Mouse (Mus musculus): Measurements from ENCODE around the gene Elfn2. TPM values are rescaled to one million over a fixed set of nuclear protein-coding genes. Genes with fewer than 3 reads are reported as not detected.

The Elfn2 gene
- polyA plus RNA-seq, 1 experiment from 2014 or later: 2.4 TPM

GRCm38 (mm10) chr15:78719416-78719815, 845 bp upstream of the Elfn2 start:
- H3K9ac ChIP-seq: no peak overlapping the region
- H3K27me3 ChIP-seq: peaks cover 72% of the 10 kb centered on the region
- peaks cover 37% of the 10 kb centered on the region for H3K4me1 ChIP-seq
- H3K27ac ChIP-seq: no peak overlapping the region
- peak; percentile 11; the same call in 1 of the 2 replicates for ATAC-seq (ENCODE audit: low FRiP score)
- WGBS: 4% methylated on average over 14 of the region's 14 CpGs
- no peak overlapping the region for H3K4me2 ChIP-seq (replicated peaks)
- H3K4me3 ChIP-seq: peak overlapping the region; percentile 47; the same call in 1 of the 2 replicates
- H3K9me3 ChIP-seq (replicated peaks): no peaks in the 10 kb centered on the region
- no peaks in the 10 kb centered on the region for H3K36me3 ChIP-seq

- Histone ChIP-seq H3K9ac (no peak overlapping the region), H3K9me3 (replicated peaks) (no peaks in the 10 kb centered on the region), H3K27ac (no peak overlapping the region), H3K36me3 (no peaks in the 10 kb centered on the region), H3K4me1 (peaks cover 59% of the 10 kb centered on the region), H3K4me3 (peak overlapping the region; percentile 47), H3K4me2 (replicated peaks) (peak overlapping the region; percentile 71), H3K27me3 (peaks cover 90% of the 10 kb centered on the region)
- 54% methylated on average over 13 of the region's 13 CpGs for WGBS
- no peak for ATAC-seq (ENCODE audit: low FRiP score)
These were observed 1.6 kb downstream of the Elfn2 start for GRCm38 (mm10) chr15:78716936-78717335.

GRCm38 (mm10) chr15:78715856-78716255, 2.7 kb downstream of the Elfn2 start:
- Histone ChIP-seq H3K27ac (no peak overlapping the region), H3K27me3 (peaks cover 99% of the 10 kb centered on the region), H3K9ac (no peak overlapping the region), H3K36me3 (no peaks in the 10 kb centered on the region), H3K9me3 (replicated peaks) (no peaks in the 10 kb centered on the region), H3K4me1 (peaks cover 69% of the 10 kb centered on the region), H3K4me3 (no peak overlapping the region), H3K4me2 (replicated peaks) (no peak overlapping the region)
- no peak for ATAC-seq (ENCODE audit: low FRiP score)
- WGBS: 55% methylated on average over 5 of the region's 5 CpGs

GRCm38 (mm10) chr15:78713751-78714150, 4.8 kb downstream of the Elfn2 start:
- no peak overlapping the region for H3K4me2 ChIP-seq (replicated peaks)
- H3K27ac ChIP-seq: no peak overlapping the region
- peaks cover 85% of the 10 kb centered on the region for H3K27me3 ChIP-seq
- H3K4me3 ChIP-seq: no peak overlapping the region
- 81% methylated on average over 7 of the region's 7 CpGs for WGBS
- H3K9me3 ChIP-seq (replicated peaks): no peaks in the 10 kb centered on the region
- no peaks in the 10 kb centered on the region for H3K36me3 ChIP-seq
- no peak for ATAC-seq (ENCODE audit: low FRiP score)
- H3K4me1 ChIP-seq: peaks cover 76% of the 10 kb centered on the region
- H3K9ac ChIP-seq: no peak overlapping the region

GRCm38 (mm10) chr15:78712335-78713258, 6.0 kb downstream of the Elfn2 start:
- H3K36me3 ChIP-seq: no peaks in the 10 kb centered on the region
- peaks cover 73% of the 10 kb centered on the region for H3K27me3 ChIP-seq
- ATAC-seq (ENCODE audit: low FRiP score): peak; percentile 29
- peaks cover 65% of the 10 kb centered on the region for H3K4me1 ChIP-seq
- peak overlapping the region; percentile 28 for H3K4me3 ChIP-seq
- peak overlapping the region; percentile 59 for H3K9ac ChIP-seq
- H3K9me3 ChIP-seq (replicated peaks): no peaks in the 10 kb centered on the region
- 6% methylated on average over 52 of the region's 53 CpGs for WGBS
- peak overlapping the region; percentile 66 for H3K27ac ChIP-seq
- H3K4me2 ChIP-seq (replicated peaks): peak overlapping the region; percentile 57

GRCm38 (mm10) chr15:78711935-78712334, 6.6 kb downstream of the Elfn2 start:
- ATAC-seq (ENCODE audit: low FRiP score): 0 out of 2 replicates have a peak, but pooled peaks have one; percentile 0
- peaks cover 60% of the 10 kb centered on the region for H3K4me1 ChIP-seq
- H3K27ac ChIP-seq: peak overlapping the region; percentile 66
- H3K4me3 ChIP-seq: no peak overlapping the region
- H3K9ac ChIP-seq: no peak overlapping the region
- WGBS: 74% methylated on average over 7 of the region's 7 CpGs
- H3K9me3 ChIP-seq (replicated peaks): no peaks in the 10 kb centered on the region
- no peaks in the 10 kb centered on the region for H3K36me3 ChIP-seq
- H3K27me3 ChIP-seq: peaks cover 67% of the 10 kb centered on the region
- H3K4me2 ChIP-seq (replicated peaks): no peak overlapping the region

- peak; percentile 26; the same call in 1 of the 2 replicates for ATAC-seq (ENCODE audit: low FRiP score)
- Histone ChIP-seq H3K4me2 (replicated peaks) (no peak overlapping the region), H3K27me3 (peaks cover 54% of the 10 kb centered on the region), H3K9me3 (replicated peaks) (no peaks in the 10 kb centered on the region), H3K4me3 (no peak overlapping the region), H3K27ac (peak overlapping the region; percentile 30; the same call in 1 of the 2 replicates), H3K4me1 (peaks cover 56% of the 10 kb centered on the region), H3K9ac (no peak overlapping the region), H3K36me3 (no peaks in the 10 kb centered on the region)
- WGBS: 44% methylated on average over 6 of the region's 6 CpGs
These were observed 7.9 kb downstream of the Elfn2 start for GRCm38 (mm10) chr15:78710634-78711033.

GRCm38 (mm10) chr15:78709767-78710166, 8.8 kb downstream of the Elfn2 start:
- peaks cover 51% of the 10 kb centered on the region for H3K4me1 ChIP-seq
- H3K36me3 ChIP-seq: no peaks in the 10 kb centered on the region
- peaks cover 45% of the 10 kb centered on the region for H3K27me3 ChIP-seq
- ATAC-seq (ENCODE audit: low FRiP score): peak; percentile 57
- H3K4me3 ChIP-seq: no peak overlapping the region
- H3K27ac ChIP-seq: peak overlapping the region; percentile 30
- WGBS: 11% methylated on average over 7 of the region's 7 CpGs
- no peak overlapping the region for H3K9ac ChIP-seq
- no peaks in the 10 kb centered on the region for H3K9me3 ChIP-seq (replicated peaks)
- H3K4me2 ChIP-seq (replicated peaks): no peak overlapping the region

- ATAC-seq (ENCODE audit: low FRiP score): no peak
- H3K4me3 ChIP-seq: no peak overlapping the region
- 62% methylated on average over 3 of the region's 3 CpGs for WGBS
- no peaks in the 10 kb centered on the region for H3K9me3 ChIP-seq (replicated peaks)
- no peaks in the 10 kb centered on the region for H3K36me3 ChIP-seq
- H3K27ac ChIP-seq: no peak overlapping the region
- H3K4me2 ChIP-seq (replicated peaks): no peak overlapping the region
- peaks cover 14% of the 10 kb centered on the region for H3K27me3 ChIP-seq
- H3K4me1 ChIP-seq: peaks cover 35% of the 10 kb centered on the region
- H3K9ac ChIP-seq: no peak overlapping the region
These were observed 11.9 kb downstream of the Elfn2 start for GRCm38 (mm10) chr15:78706630-78707029.

GRCm38 (mm10) chr15:78704824-78705223, 13.7 kb downstream of the Elfn2 start:
- no peak for ATAC-seq (ENCODE audit: low FRiP score)
- Histone ChIP-seq H3K27me3 (no peaks in the 10 kb centered on the region), H3K9me3 (replicated peaks) (no peaks in the 10 kb centered on the region), H3K4me1 (peaks cover 17% of the 10 kb centered on the region), H3K36me3 (no peaks in the 10 kb centered on the region), H3K4me3 (no peak overlapping the region), H3K4me2 (replicated peaks) (no peak overlapping the region), H3K27ac (no peak overlapping the region), H3K9ac (no peak overlapping the region)
- 77% methylated on average over 4 of the region's 4 CpGs for WGBS

- ATAC-seq (ENCODE audit: low FRiP score): no peak
- H3K9ac ChIP-seq: no peak overlapping the region
- no peak overlapping the region for H3K4me2 ChIP-seq (replicated peaks)
- H3K4me3 ChIP-seq: no peak overlapping the region
- no peaks in the 10 kb centered on the region for H3K27me3 ChIP-seq
- 87% methylated on average over 3 of the region's 3 CpGs for WGBS
- H3K27ac ChIP-seq: no peak overlapping the region
- H3K4me1 ChIP-seq: peaks cover 9% of the 10 kb centered on the region
- H3K9me3 ChIP-seq (replicated peaks): no peaks in the 10 kb centered on the region
- no peaks in the 10 kb centered on the region for H3K36me3 ChIP-seq
These were observed 14.6 kb downstream of the Elfn2 start for GRCm38 (mm10) chr15:78704007-78704406.

GRCm38 (mm10) chr15:78700420-78700819, 18.2 kb downstream of the Elfn2 start:
- Histone ChIP-seq H3K4me2 (replicated peaks) (no peak overlapping the region), H3K27me3 (peaks cover 5% of the 10 kb centered on the region; the same call in 1 of the 2 replicates), H3K4me1 (peaks cover 19% of the 10 kb centered on the region), H3K9me3 (replicated peaks) (no peaks in the 10 kb centered on the region), H3K4me3 (no peak overlapping the region), H3K36me3 (no peaks in the 10 kb centered on the region), H3K27ac (no peak overlapping the region), H3K9ac (no peak overlapping the region)
- ATAC-seq (ENCODE audit: low FRiP score): no peak
- 88% methylated on average over 2 of the region's 2 CpGs for WGBS
